Mouse (Mus musculus): Measurements from ENCODE around the gene Plekha3. TPM values are rescaled to one million over a fixed set of nuclear protein-coding genes. Genes with fewer than 3 reads are reported as not detected.

The Plekha3 gene
- polyA plus RNA-seq, 1 experiment from 2014 or later: 9.5 TPM

Other genes with a start within 250 kb of the Plekha3 start
- 42.3 and 45.6 TPM in 2 replicates for gene Prkra, start 27.3 kb upstream of the Plekha3 start, polyA plus RNA-seq (2015; fragmentation: Nextera tagmentation; extraction: Ambion mirVana)
- gene Pjvk, start 26.8 kb upstream of the Plekha3 start, polyA plus RNA-seq (2015; fragmentation: Nextera tagmentation; extraction: Ambion mirVana): 0.35 and 0.39 TPM in 2 replicates
- 46.9 and 57.7 TPM in 2 replicates for gene Fkbp7, start 2.2 kb upstream of the Plekha3 start, polyA plus RNA-seq (2015; fragmentation: Nextera tagmentation; extraction: Ambion mirVana)

Data from intestine, embryonic 15.5 days (tissue).